Mouse (Mus musculus) stomach, postnatal 0 days (tissue): ENCODE results near the gene Gm49394. TPM values are rescaled to one million over a fixed set of nuclear protein-coding genes. Genes with fewer than 3 reads are reported as not detected.

ENCODE experiments used
- ATAC-seq: fragments of 200-750 bp; cut with Nextera tagmentation; 2 replicates; pipeline ENCODE4 v1.8.0; 2017; ENCODE audit not compliant: low FRiP score, low TSS enrichment
- DNase-seq: peaks from one replicate; pipeline ENCODE4 v3.0.0-alpha.2; 2016; ENCODE audit warnings: low spot score
- H3K27ac ChIP-seq: fragments of 300-500 bp; sonication (generic); replicated peaks from 2 replicates; pipeline ENCODE4 v1.5.1; 2014; ENCODE audit warnings: mild to moderate bottlenecking, control low read depth
- H3K27me3 ChIP-seq: fragments of 300-500 bp; sonication (generic); 2 replicates; pipeline ENCODE4 v1.6.1; 2014; ENCODE audit warnings: low read length; ENCODE audit not compliant: control insufficient read depth, insufficient read depth
- H3K36me3 ChIP-seq: fragments of 300-500 bp; sonication (generic); 2 replicates; pipeline ENCODE4 v1.6.1; 2014; ENCODE audit warnings: low read length, mixed read lengths; ENCODE audit not compliant: control insufficient read depth, insufficient read depth
- H3K4me1 ChIP-seq: fragments of 300-500 bp; sonication (generic); replicated peaks from 2 replicates; pipeline ENCODE4 v1.6.1; 2014; ENCODE audit warnings: antibody characterized with exemption; ENCODE audit not compliant: control insufficient read depth, insufficient read depth
- H3K4me2 ChIP-seq: fragments of 300-500 bp; sonication (generic); replicated peaks from 2 replicates; pipeline ENCODE4 v1.6.1; 2014; ENCODE audit warnings: low read depth, mild to moderate bottlenecking, control low read depth, moderate library complexity
- H3K4me3 ChIP-seq: fragments of 300-500 bp; sonication (generic); 2 replicates; pipeline ENCODE4 v1.5.1; 2014; ENCODE audit warnings: low read depth, low read length, control low read depth
- H3K9ac ChIP-seq: fragments of 300-500 bp; sonication (generic); 2 replicates; pipeline ENCODE4 v1.6.1; 2014; ENCODE audit warnings: mild to moderate bottlenecking, low read length, control low read depth, mixed read lengths
- H3K9me3 ChIP-seq: fragments of 300-500 bp; sonication (generic); 2 replicates; pipeline ENCODE4 v1.6.1; 2016; ENCODE audit warnings: low read length; ENCODE audit not compliant: control insufficient read depth
- CTCF ChIP-seq: IDR thresholded peaks from 2 replicates; pipeline ENCODE4 v1.5.1; 2016; ENCODE audit warnings: antibody characterized with exemption, low read depth, mild to moderate bottlenecking, moderate library complexity
- EP300 ChIP-seq: optimal IDR thresholded peaks from 2 replicates; pipeline ENCODE3; 2016; ENCODE audit warnings: antibody characterized with exemption
- WGBS: fragments of 180-500 bp; shearing (Covaris S2); extraction: QIAGEN DNeasy Blood & Tissue Kit; methylation state at CpG from one replicate; pipeline ENCODE4 v1.1.7; 2014; 5-methylcytosine and 5-hydroxymethylcytosine counted together
- polyA plus RNA-seq: library from polyadenylated mRNA; unstranded; fragments of >200 nt; fragmentation: Nextera tagmentation; extraction: Ambion mirVana; gene quantifications from 2 replicates; pipeline ENCODE4 v1.2.1, GENCODE M21; 2015

Gm49394 gene
- polyA plus RNA-seq, 1 experiment from 2014 or later: not detected

DNA sequence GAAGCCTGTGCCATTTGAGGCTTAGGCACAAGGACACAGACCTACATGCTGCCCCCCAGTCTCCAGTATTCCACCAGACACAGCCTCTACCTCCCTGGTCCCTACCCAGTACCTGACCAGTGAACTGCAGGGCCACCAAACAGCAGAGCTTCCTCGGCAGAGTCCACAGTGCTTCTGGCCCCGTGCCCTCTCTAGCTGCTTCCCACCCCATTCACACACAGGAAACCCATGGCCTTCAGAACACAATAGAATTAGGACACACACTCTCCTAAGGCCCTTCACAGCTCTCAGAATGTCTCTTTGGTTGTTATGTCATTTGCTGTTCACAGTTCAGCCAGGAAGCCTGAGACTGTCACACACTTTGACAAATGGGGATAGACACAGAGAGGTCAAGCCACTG lies 3.1 kb downstream of the Gm49394 start, which contains the start of gene Igf2:
Igf2 (minus strand) TSS at position 158 of the 400 bp plus-strand sequence.
- Histone ChIP-seq H3K9me3 (peaks cover 13% of the 10 kb centered on the region), H3K4me3 (no peak within 1 kb of the TSS), H3K9ac (no peak within 1 kb of the TSS), H3K36me3 (no peaks in the 10 kb centered on the region), H3K4me1 (no peaks in the 10 kb centered on the region), H3K4me2 (no peak within 1 kb of the TSS), H3K27ac (no peak within 1 kb of the TSS), H3K27me3 (peaks cover 13% of the 10 kb centered on the region; the same call in 1 of the 2 replicates)
- DNase-seq (no peak), ATAC-seq (no peak)
- TF ChIP-seq EP300 (no peak), CTCF (no peak)
- 63% methylated on average over 2 of the region's 2 CpGs for WGBS

DNA sequence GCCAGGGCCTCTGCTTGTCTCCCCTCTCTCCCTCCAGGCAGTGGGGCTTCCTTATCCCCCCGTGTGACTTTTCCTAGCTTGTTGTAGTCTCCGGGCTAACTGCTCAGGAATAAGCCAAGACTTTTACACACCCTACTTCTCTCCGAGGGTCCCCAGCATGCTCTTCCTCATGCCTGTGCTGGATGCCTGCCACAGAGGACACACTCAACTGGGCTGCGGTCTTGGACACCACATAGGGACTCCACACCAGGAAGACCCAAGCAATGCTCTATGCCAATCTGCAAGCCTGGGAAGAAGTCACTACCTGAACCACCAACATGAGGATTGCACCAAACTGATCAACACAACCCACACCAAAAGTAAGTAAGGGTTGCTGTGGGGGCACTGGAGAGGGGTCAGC lies 3.6 kb downstream of the Gm49394 start:
- peaks cover 11% of the 10 kb centered on the region for H3K9me3 ChIP-seq
- no peaks in the 10 kb centered on the region for H3K36me3 ChIP-seq
- H3K27me3 ChIP-seq: peaks cover 13% of the 10 kb centered on the region; the same call in 1 of the 2 replicates
- no peak overlapping the region for H3K4me3 ChIP-seq
- WGBS: 70% methylated on average over 4 of the region's 4 CpGs
- DNase-seq (no peak), ATAC-seq (no peak)
- H3K4me2 ChIP-seq: no peak overlapping the region
- H3K27ac ChIP-seq: no peak overlapping the region
- TF ChIP-seq EP300: no peak
- no peak for TF ChIP-seq CTCF
- no peaks in the 10 kb centered on the region for H3K4me1 ChIP-seq
- no peak overlapping the region for H3K9ac ChIP-seq

DNA sequence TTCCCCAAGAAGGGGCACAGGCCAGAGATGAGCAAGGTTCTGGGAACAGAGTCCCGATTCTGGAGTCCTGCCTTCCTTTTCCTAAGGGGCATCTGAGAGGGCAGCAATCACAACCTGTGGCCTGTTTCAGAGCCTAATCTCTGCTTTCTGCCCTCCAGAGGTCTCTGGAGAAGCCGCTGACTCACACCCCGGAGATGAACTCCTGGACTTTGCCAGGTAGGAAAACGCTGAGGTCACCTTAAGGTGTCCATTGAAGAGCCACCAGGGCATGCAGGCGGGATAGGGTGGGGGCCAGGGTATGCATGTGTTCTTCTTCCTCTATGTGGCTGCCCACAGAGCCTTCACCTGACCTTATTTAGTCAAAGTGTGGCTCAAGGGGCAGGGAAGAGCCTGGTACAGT lies 4.4 kb downstream of the Gm49394 start:
- TF ChIP-seq EP300: no peak
- TF ChIP-seq CTCF: no peak
- H3K4me3 ChIP-seq: no peak overlapping the region
- H3K36me3 ChIP-seq: no peaks in the 10 kb centered on the region
- DNase-seq (no peak), ATAC-seq (no peak)
- H3K9me3 ChIP-seq: peaks cover 8% of the 10 kb centered on the region
- H3K4me1 ChIP-seq: no peaks in the 10 kb centered on the region
- peaks cover 13% of the 10 kb centered on the region; the same call in 1 of the 2 replicates for H3K27me3 ChIP-seq
- WGBS: 57% methylated on average over 5 of the region's 5 CpGs
- no peak overlapping the region for H3K4me2 ChIP-seq
- no peak overlapping the region for H3K9ac ChIP-seq
- H3K27ac ChIP-seq: no peak overlapping the region

GRCm38 (mm10) chr7:142664465-142665029 lies 5.2 kb downstream of the Gm49394 start:
- no peak overlapping the region for H3K27ac ChIP-seq
- TF ChIP-seq EP300: no peak
- no peak for TF ChIP-seq CTCF
- no peak overlapping the region; the same call in 1 of the 2 replicates for H3K9ac ChIP-seq
- no peaks in the 10 kb centered on the region for H3K4me1 ChIP-seq
- peak overlapping the region; percentile 42 for H3K4me3 ChIP-seq
- ATAC-seq (no peak), DNase-seq (no peak)
- WGBS: 16% methylated on average over 9 of the region's 9 CpGs
- H3K27me3 ChIP-seq: peaks cover 15% of the 10 kb centered on the region; the same call in 1 of the 2 replicates
- no peaks in the 10 kb centered on the region for H3K36me3 ChIP-seq
- peak overlapping the region; percentile 55 for H3K4me2 ChIP-seq
- 0 out of 2 replicates have a peak, but pooled peaks cover 1% of the 10 kb centered on the region for H3K9me3 ChIP-seq

DNA sequence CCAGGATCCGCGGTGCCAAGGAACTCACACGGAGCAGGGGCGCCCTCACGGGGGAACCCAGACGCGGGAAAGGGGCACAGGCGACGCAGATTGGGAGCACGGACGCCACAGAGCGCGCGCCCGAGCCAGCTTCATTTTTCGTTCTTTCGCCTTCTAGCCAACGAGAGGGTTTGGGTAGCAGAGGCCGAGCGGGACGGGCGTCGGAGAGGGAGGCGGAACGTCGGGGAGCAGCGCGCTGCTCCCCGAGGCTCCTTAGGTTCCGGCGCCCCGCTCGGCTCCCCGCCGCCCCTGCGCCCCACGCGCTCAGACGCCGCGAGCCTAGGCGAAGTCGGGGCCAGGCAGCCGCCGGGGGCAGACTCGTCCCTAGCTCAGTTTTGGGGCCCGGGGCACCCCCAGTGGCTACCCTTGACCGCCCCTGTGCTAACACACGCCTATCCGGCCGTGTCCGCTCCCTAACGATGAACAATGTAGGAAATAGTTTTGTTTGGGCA lies 5.8 kb downstream of the Gm49394 start:
- H3K4me3 ChIP-seq: peak overlapping the region; percentile 42
- H3K27ac ChIP-seq: no peak overlapping the region
- H3K9ac ChIP-seq: peak overlapping the region; percentile 58
- no peaks in the 10 kb centered on the region for H3K36me3 ChIP-seq
- H3K9me3 ChIP-seq: no peaks in the 10 kb centered on the region
- WGBS: 2% methylated on average over 45 of the region's 53 CpGs
- DNase-seq (peak; percentile 57), ATAC-seq (no peak)
- peaks cover 15% of the 10 kb centered on the region; the same call in 1 of the 2 replicates for H3K27me3 ChIP-seq
- no peaks in the 10 kb centered on the region for H3K4me1 ChIP-seq
- no peak; the same call in 1 of the 2 replicates for TF ChIP-seq CTCF
- no peak for TF ChIP-seq EP300
- H3K4me2 ChIP-seq: peak overlapping the region; percentile 55

- 42% methylated on average over 5 of the region's 5 CpGs for WGBS
- no peak overlapping the region for H3K4me3 ChIP-seq
Observed at GRCm38 (mm10) chr7:142663151-142663550, 6.6 kb downstream of the Gm49394 start.

More at GRCm38 (mm10) chr7:142663151-142663550, 6.6 kb downstream of the Gm49394 start:
- Histone ChIP-seq H3K9me3 (no peaks in the 10 kb centered on the region), H3K27ac (no peak overlapping the region), H3K4me1 (no peaks in the 10 kb centered on the region), H3K9ac (no peak overlapping the region), H3K36me3 (no peaks in the 10 kb centered on the region), H3K4me2 (peak overlapping the region; percentile 55; the same call in 1 of the 2 replicates), H3K27me3 (peaks cover 15% of the 10 kb centered on the region; the same call in 1 of the 2 replicates)
- no peak for DNase-seq
- no peak for ATAC-seq
- TF ChIP-seq EP300 (no peak), CTCF (no peak)
